Mouse (Mus musculus): ENCODE measurements around the gene Lix1.
"Not testable (repeated sequence)": the region's sequence is repeated elsewhere in the genome, so short reads cannot be mapped to it uniquely, and the experiment has no call there.

The Lix1 gene

DNA sequence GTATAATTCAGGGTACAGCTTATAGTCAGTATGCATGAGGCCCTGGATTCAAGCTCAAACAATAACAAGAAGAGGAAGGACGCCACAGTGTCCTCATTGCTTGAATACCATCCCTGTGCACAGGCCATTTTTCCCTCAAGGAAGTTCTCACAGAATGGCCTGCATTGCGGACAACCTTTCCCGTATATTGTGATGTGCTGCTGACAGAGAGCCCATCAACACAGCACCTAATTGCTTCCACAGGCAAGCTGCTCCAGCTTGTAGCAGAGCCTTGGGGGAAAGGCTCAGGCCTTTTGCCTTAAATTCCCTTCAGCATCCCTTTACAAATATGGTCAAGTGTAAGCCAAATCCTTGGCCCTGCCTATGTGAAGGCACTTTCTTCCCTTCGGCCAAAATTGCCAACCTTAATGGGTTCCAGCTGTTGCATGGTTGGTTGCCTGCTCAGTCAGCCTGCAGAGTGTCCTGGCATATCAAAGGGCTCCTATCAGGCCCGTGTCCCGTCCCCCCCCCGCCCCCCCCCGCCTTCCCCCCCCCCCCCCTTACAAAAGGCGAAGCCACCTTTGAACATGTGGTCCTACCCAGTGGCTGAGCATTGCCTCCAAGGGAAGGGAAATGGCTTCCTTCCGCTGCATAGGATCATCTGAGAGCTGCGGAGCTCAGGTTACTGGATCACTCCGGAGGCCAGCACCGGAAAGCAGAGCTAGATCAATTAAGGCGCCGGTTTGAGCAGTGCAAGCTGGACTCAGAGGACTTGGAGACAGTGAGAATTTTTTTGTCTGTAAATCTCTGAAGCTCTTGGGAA is 88.5 kb downstream of the Lix1 start:
- in situ Hi-C loops (cut with MboI; ENCODE audit: unreplicated experiment in 2 of 2) = no loop called here

DNA sequence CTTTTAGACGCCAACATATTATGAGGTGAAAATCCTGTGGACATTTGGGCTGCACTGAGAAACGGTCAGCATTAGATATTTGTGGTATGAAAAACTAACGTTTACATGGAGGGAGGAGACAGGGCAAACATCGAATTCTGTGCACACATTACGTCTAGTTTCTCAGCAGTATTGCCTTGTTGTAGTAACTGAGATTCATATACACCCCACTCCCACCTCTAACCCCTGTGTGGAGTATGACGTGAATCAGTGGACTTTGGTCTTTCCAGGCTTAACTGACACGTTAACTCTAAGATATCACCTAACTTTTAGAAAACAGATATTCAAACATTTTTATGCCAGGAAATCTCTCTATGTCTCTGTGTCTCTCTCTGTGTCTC is 89.1 kb downstream of the Lix1 start:
- in situ Hi-C loops (cut with MboI; ENCODE audit: unreplicated experiment in 2 of 2) = no loop called here

DNA sequence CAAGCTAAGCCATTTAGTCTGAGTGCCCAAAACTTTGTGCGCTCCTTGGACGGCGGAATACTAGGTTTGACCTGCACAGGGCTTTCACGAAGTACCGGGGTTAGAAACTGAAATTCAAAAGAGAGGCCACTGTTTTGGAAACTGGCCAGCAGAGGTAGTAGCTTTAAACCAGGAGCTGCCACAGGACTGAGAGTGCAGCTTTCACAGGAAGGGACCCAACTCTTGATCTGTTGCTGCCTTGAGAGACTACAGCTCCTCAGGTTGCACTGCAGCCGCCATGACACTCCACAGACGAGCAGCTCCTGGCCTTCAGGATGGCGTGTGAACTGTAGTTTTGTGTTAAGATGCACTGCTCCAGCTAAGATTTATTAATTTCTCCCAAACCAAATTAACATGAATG is 89.6 kb downstream of the Lix1 start:
- in situ Hi-C loops (cut with MboI; ENCODE audit: unreplicated experiment in 2 of 2) = no loop called here

- in situ Hi-C loops (cut with MboI; ENCODE audit: unreplicated experiment in 2 of 2) = not testable (repeated sequence)
These were observed 93.8 kb downstream of the Lix1 start for GRCm38 (mm10) chr17:17496234-17496633.

GRCm38 (mm10) chr17:17496730-17497129 is 94.3 kb downstream of the Lix1 start:
- in situ Hi-C loops (cut with MboI; ENCODE audit: unreplicated experiment in 2 of 2) = no loop called here

- in situ Hi-C loops (cut with MboI; ENCODE audit: unreplicated experiment in 2 of 2) = no loop called here
These were observed 96.4 kb downstream of the Lix1 start for GRCm38 (mm10) chr17:17498848-17499247.

DNA sequence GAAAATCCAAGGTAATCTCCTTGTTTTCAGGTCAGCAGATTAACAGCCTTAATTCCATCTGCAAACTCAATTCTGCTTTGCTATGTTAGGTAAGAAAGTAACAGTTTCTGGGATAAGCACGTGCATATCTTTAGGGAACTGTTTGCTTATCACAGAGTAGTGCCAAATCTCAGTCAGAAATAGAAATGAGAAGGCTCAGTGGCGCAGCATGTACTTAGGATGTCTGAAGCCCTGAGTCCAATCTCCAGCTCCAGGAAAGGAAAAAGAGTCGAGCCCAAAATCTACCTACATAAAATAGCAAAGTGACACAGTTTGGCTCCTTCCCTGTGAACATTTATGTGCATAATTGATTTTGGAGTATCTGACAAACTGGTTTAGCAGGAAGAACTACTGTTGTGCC is 96.8 kb downstream of the Lix1 start:
- in situ Hi-C loops (cut with MboI; ENCODE audit: unreplicated experiment in 2 of 2) = no loop called here

GRCm38 (mm10) chr17:17506677-17507076 is 104.2 kb downstream of the Lix1 start:
- in situ Hi-C loops (cut with MboI; ENCODE audit: unreplicated experiment in 2 of 2) = no loop called here

Data from v-Abl transformed pro-B cells (cell line).